Mouse (Mus musculus) mouse embryonic stem cell (cell line): Measurements from ENCODE around the gene Cd68.

ENCODE experiments used
- in situ Hi-C, 2 experiments: fragments of 300-500 bp; cut with MboI; formaldehyde crosslinking; loops; 1 replicate in 1 of 2; 3 replicates in 1 of 2; pipeline ENCODE4 v1.14.3; 2019 to 2020; ENCODE audit warnings: low sequenced_read_pairs in 2 of 2, low pct_unique_long_range_greater_than_20kb in 1 of 2, mixed read lengths in 1 of 2; ENCODE audit not compliant: unreplicated experiment in 1 of 2

Cd68 gene

GRCm38 (mm10) chr11:69655264-69656064 is 10.5 kb downstream of the Cd68 start, which contains the start of gene Sox15:
Gene Sox15 (plus strand): TSS chr11:69655314.
- in situ Hi-C loops, result no loop called here

DNA sequence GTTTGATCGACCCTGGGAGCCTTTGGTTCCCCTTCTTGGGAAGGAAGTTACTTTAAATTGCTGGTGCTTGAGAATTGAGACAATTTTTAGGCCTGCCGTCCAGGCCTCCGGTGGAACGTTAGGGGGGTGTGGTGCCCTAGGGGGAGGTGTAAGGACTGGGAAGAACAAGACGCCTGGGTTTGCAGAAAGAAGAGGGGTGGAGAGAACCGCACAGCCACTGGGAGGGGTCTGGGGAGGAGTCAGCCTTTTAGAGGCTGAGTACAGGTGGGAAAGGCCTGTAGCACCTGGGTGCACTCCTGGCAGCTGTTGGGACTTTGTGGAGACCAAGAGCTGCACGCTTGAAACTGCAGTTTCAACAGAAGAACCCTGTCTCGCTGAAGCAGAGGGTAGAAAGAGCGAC is 11.2 kb downstream of the Cd68 start:
- in situ Hi-C loops, result no loop called here

DNA sequence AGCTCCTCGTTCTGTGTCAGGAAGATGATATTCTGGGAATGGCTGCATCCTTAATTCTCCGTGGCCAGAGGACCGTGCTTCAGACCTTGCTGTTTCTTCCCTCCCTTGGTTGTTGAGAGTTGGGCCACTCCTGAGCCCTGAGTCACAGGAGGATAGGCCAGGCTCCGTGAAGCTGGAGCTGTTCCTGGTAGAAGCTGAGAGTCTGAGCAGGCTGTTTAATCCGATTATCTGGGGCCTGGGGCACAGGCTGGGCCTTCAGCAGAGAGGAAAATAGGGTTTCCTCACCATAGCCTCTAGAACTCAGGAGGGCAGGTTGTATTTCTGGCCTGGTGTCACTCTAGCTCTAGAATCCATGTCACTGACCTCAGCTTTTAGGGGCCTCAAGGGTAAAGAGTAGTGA is 12.6 kb downstream of the Cd68 start:
- in situ Hi-C loops, result no loop called here

- in situ Hi-C loops, result loop anchor here in 1 of 2 experiments (25.0 kb wide), 1 partner anchor 241 kb away; the partner anchor contains the start of genes Acap1, Kctd11 and Tmem95
Observed at GRCm38 (mm10) chr11:69645860-69646259, 20.1 kb downstream of the Cd68 start.

DNA sequence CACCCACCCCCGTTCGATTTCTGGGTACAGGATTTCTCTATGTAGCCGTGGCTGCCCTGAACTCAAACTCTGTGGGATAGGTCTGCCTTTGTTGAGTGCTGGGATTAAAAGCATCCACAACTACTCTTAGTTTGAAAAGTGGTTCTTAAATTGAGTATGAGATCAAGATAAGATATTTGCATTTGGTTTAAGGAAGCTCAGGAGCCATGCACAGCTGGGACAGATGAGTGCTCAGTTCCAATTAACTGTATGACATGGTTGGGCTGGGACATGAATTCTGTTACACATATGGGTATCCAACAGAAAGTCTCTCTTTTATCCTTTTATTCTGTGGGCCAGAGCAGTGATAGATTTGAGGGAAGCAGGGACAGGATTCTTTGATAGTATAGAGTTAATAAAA is 30.5 kb downstream of the Cd68 start:
- in situ Hi-C loops, result loop anchor here (10.0 to 25.0 kb wide), 2 partner anchors 79 to 252 kb away; partner anchors contain the start of genes Acap1 (in 1 of the 2), Kctd11 (in 1 of the 2) and Tmem95 (in 1 of the 2)

GRCm38 (mm10) chr11:69633128-69633866 is 32.7 kb downstream of the Cd68 start:
- in situ Hi-C loops, result loop anchor here (10.0 to 25.0 kb wide), 2 partner anchors 82 to 254 kb away; partner anchors contain the start of genes Acap1 (in 1 of the 2), Kctd11 (in 1 of the 2) and Tmem95 (in 1 of the 2)

- in situ Hi-C loops, result loop anchor here (10.0 to 25.0 kb wide), 2 partner anchors 82 to 255 kb away; partner anchors contain the start of genes Acap1 (in 1 of the 2), Kctd11 (in 1 of the 2) and Tmem95 (in 1 of the 2)
Observed at GRCm38 (mm10) chr11:69632284-69633089, 33.5 kb downstream of the Cd68 start, which contains the start of gene Fxr2. Gene Fxr2 (plus strand): TSS chr11:69632990.

DNA sequence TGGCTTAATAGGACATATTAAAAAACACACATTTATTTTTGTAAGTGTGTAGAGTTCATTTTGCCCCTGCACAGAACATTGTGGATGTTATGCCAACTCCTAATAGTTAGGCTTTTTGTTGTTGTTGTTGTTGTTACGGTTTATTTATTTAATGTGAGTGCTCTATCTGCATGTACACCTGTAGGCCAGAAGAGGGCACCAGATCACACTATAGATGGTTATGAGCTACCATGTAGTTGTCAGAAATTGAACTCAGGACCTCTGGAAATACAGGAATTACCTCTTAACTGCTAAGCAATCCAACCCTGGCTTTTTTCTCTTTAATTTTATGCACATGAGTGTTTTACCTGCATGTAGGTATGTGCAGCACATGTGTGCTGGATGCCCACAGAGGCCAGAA is 36.2 kb downstream of the Cd68 start:
- in situ Hi-C loops, result loop anchor here (5.0 to 25.0 kb wide), 3 partner anchors 85 to 257 kb away; partner anchors contain the start of genes Acap1 (in 1 of the 2), Kctd11 (in 1 of the 2) and Tmem95 (in 1 of the 2)

GRCm38 (mm10) chr11:69628286-69628685 is 37.7 kb downstream of the Cd68 start:
- in situ Hi-C loops, result loop anchor here (5.0 to 25.0 kb wide), 2 partner anchors 101 to 259 kb away; partner anchors contain the start of genes Acap1 (in 1 of the 2), Kctd11 (in 1 of the 2) and Tmem95 (in 1 of the 2)

GRCm38 (mm10) chr11:69624339-69624738 is 41.6 kb downstream of the Cd68 start:
- in situ Hi-C loops, result loop anchor here in 1 of 2 experiments (25.0 kb wide), 1 partner anchor 212 kb away; the partner anchor contains the start of gene Kdm6b

GRCm38 (mm10) chr11:69623006-69623405 is 42.9 kb downstream of the Cd68 start:
- in situ Hi-C loops, result loop anchor here in 1 of 2 experiments (25.0 kb wide), 1 partner anchor 211 kb away; the partner anchor contains the start of gene Kdm6b

DNA sequence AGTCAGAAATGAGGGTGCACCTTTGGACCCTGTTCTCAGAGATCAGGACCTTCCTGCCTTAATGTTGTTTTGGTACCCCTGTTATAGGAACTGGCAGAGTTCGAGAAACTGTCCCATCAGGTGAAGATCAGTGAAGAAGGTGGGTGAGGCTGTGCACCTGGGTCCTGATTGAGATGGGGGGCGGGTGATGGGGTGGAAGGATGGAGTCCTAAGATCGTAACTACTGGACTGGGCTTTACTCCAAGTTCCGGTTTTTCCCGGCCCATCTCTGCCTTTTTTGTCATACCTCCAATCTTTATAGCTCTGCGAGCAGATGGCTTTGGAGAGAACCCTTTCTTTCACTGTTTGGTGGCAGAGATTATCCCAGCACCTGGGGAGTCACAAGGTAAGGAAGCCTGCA is 43.5 kb downstream of the Cd68 start:
- in situ Hi-C loops, result loop anchor here in 1 of 2 experiments (25.0 kb wide), 1 partner anchor 210 kb away; the partner anchor contains the start of gene Kdm6b

GRCm38 (mm10) chr11:69621571-69622268 is 44.2 kb downstream of the Cd68 start, which contains the start of gene Sat2:
Gene Sat2 (plus strand): TSS chr11:69622024.
- in situ Hi-C loops, result loop anchor here in 1 of 2 experiments (25.0 kb wide), 1 partner anchor 209 kb away; the partner anchor contains the start of gene Kdm6b

DNA sequence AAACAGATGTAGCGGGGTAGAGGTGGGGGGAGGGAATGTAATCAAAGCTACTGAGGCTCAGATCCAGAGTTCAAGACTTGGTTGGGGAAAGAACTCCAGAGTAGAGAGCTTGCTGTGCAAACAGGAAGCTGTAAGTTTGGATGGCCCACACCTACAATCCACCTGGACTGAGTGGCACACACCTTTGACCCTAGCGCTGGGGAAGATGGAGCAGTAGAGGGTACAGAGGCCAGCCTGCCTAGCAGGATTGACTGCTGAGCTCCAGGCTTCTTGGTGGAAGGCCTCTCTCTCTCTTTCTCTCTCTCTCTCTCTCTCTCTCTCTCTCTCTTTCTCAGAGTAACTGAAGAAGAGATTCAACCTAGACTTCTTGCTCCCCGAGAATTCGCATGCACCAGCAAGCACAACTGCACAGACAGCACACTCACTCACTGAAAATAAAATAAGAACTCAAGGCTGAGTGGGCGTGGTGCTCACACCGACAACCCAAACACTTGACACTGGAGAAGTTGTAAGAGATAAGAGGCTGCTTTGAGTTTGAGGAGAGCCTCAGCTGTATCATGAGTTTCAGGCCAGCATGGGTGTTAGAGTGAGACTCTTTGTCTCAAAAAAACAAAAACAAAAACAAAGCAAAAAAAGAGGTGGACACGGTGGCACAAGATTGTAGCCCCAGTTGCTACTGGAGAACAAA is 45.4 kb downstream of the Cd68 start:
- in situ Hi-C loops, result loop anchor here in 1 of 2 experiments (25.0 kb wide), 1 partner anchor 208 kb away; the partner anchor contains the start of gene Kdm6b

DNA sequence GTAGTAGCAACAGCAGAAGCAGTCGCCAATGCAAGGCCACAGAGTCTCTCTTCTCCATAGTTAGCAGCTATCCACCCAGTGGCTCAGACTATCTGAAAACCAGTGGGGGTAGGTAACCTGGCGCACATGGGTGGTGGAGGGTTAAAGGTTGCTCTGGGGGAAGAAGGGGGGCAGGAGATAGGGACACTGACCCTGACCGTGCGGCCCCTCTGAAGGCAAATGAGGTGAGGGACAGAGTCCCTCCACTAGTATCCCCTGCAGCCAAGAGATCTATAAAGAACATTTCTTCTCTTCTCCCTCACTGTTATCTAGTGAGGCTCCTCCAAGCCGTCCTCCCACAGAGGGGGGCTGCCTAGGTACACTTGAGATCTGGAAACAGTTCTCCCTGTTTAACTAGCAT is 48.1 kb downstream of the Cd68 start, which contains the start of gene Shbg:
Gene Shbg (minus strand): TSS at position 101 of the 400 bp plus-strand sequence.
- in situ Hi-C loops, result loop anchor here in 1 of 2 experiments (10.0 to 25.0 kb wide), 2 partner anchors 73 to 206 kb away; partner anchors contain the start of genes Dnah2 and Kdm6b

GRCm38 (mm10) chr11:69616781-69617180 is 49.2 kb downstream of the Cd68 start:
- in situ Hi-C loops, result loop anchor here in 1 of 2 experiments (10.0 to 25.0 kb wide), 2 partner anchors 72 to 204 kb away; partner anchors contain the start of genes Dnah2 and Kdm6b
